Mouse (Mus musculus): ENCODE results near the gene Svep1.

DNA sequence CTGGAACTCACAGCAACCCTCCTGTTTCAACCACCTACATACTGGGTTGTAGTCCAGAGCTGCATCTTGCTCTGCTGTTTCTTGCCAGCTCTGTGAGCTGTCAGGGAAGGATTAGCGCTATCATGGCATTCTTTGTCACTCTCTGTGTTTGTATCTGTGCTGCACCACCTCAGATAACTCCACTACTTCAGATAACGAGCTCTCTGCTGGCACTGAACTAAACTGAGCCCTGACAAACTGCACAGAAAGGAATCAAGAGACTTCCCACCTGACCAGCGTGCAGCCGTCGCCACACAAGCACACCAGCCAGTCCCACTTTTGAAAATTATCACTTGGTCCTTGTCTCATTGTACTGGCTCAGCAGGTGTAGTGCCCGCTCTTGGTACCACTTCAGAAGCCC is 4.7 kb upstream of the Svep1 start:
- no peak for TF ChIP-seq CTCF (IDR thresholded peaks at IDR 0.05; ENCODE audit: extremely low read depth, insufficient read length, insufficient replicate concordance, low read depth, low read length)
- no peak for TF ChIP-seq POLR2A (IDR thresholded peaks at IDR 0.05; ENCODE audit: low read depth, low read length)
